Mouse (Mus musculus): Measurements from ENCODE around the gene Cgnl1. TPM values are rescaled to one million over a fixed set of nuclear protein-coding genes. Genes with fewer than 3 reads are reported as not detected.
"Not testable (repeated sequence)": the region's sequence is repeated elsewhere in the genome, so short reads cannot be mapped to it uniquely, and the experiment has no call there.

Gene Cgnl1
- polyA plus RNA-seq, 1 experiment from 2014 or later: 33.8 TPM

GRCm38 (mm10) chr9:71628286-71628685 lies 143.1 kb downstream of the Cgnl1 start:
- WGBS: 75% methylated on average over 6 of the region's 6 CpGs
- DNase-seq (ENCODE audit: low spot score) (no peak), ATAC-seq (replicated peaks; ENCODE audit: low FRiP score, low read depth) (no peak)
- Histone ChIP-seq H3K4me3 (replicated peaks; ENCODE audit: low read depth, low read length) (no peak overlapping the region), H3K27ac (no peak overlapping the region), H3K4me2 (ENCODE audit: low read length) (no peak overlapping the region), H3K27me3 (ENCODE audit: insufficient read depth, low read length) (no peaks in the 10 kb centered on the region), H3K9me3 (replicated peaks; ENCODE audit: low read length) (no peaks in the 10 kb centered on the region), H3K36me3 (ENCODE audit: insufficient read depth, low read length) (peaks cover 39% of the 10 kb centered on the region; the same call in 1 of the 2 replicates), H3K4me1 (replicated peaks; ENCODE audit: insufficient read depth, low read length) (peaks cover 18% of the 10 kb centered on the region; the same call in 1 of the 2 replicates), H3K9ac (ENCODE audit: low read depth, low read length) (no peak overlapping the region)
- no peak for TF ChIP-seq CTCF (IDR thresholded peaks at IDR 0.05; ENCODE audit: low read depth)

GRCm38 (mm10) chr9:71625961-71626360 lies 145.4 kb downstream of the Cgnl1 start:
- peak overlapping the region; percentile 67 for H3K27ac ChIP-seq
- WGBS: 87% methylated on average over 6 of the region's 6 CpGs
- no peak for TF ChIP-seq CTCF (IDR thresholded peaks at IDR 0.05; ENCODE audit: low read depth)

GRCm38 (mm10) chr9:71624793-71625495 lies 146.5 kb downstream of the Cgnl1 start:
- H3K4me1 ChIP-seq (replicated peaks; ENCODE audit: insufficient read depth, low read length): peaks cover 23% of the 10 kb centered on the region; the same call in 1 of the 2 replicates
- no peaks in the 10 kb centered on the region for H3K9me3 ChIP-seq (replicated peaks; ENCODE audit: low read length)
- H3K27me3 ChIP-seq (ENCODE audit: insufficient read depth, low read length): no peaks in the 10 kb centered on the region
- H3K27ac ChIP-seq: peak overlapping the region; percentile 67
- H3K36me3 ChIP-seq (ENCODE audit: insufficient read depth, low read length): peaks cover 18% of the 10 kb centered on the region; the same call in 1 of the 2 replicates
- no peak overlapping the region for H3K9ac ChIP-seq (ENCODE audit: low read depth, low read length)
- DNase-seq (ENCODE audit: low spot score) (peak; percentile 75), ATAC-seq (replicated peaks; ENCODE audit: low FRiP score, low read depth) (no peak)
- H3K4me3 ChIP-seq (replicated peaks; ENCODE audit: low read depth, low read length): no peak overlapping the region
- H3K4me2 ChIP-seq (ENCODE audit: low read length): no peak overlapping the region
- 34% methylated on average over 10 of the region's 10 CpGs for WGBS
- TF ChIP-seq CTCF (IDR thresholded peaks at IDR 0.05; ENCODE audit: low read depth): peak; percentile 78

More at GRCm38 (mm10) chr9:71625961-71626360, 145.4 kb downstream of the Cgnl1 start:
- H3K9ac ChIP-seq (ENCODE audit: low read depth, low read length): no peak overlapping the region
- DNase-seq (ENCODE audit: low spot score) (no peak), ATAC-seq (replicated peaks; ENCODE audit: low FRiP score, low read depth) (no peak)
- H3K4me3 ChIP-seq (replicated peaks; ENCODE audit: low read depth, low read length): no peak overlapping the region
- peaks cover 26% of the 10 kb centered on the region; the same call in 1 of the 2 replicates for H3K36me3 ChIP-seq (ENCODE audit: insufficient read depth, low read length)
- peaks cover 23% of the 10 kb centered on the region; the same call in 1 of the 2 replicates for H3K4me1 ChIP-seq (replicated peaks; ENCODE audit: insufficient read depth, low read length)
- H3K9me3 ChIP-seq (replicated peaks; ENCODE audit: low read length): no peaks in the 10 kb centered on the region
- H3K27me3 ChIP-seq (ENCODE audit: insufficient read depth, low read length): no peaks in the 10 kb centered on the region
- H3K4me2 ChIP-seq (ENCODE audit: low read length): no peak overlapping the region

GRCm38 (mm10) chr9:71623871-71624569 lies 147.4 kb downstream of the Cgnl1 start:
- Histone ChIP-seq H3K4me2 (ENCODE audit: low read length) (no peak overlapping the region), H3K36me3 (ENCODE audit: insufficient read depth, low read length) (peaks cover 10% of the 10 kb centered on the region; the same call in 1 of the 2 replicates), H3K9ac (ENCODE audit: low read depth, low read length) (no peak overlapping the region), H3K9me3 (replicated peaks; ENCODE audit: low read length) (no peaks in the 10 kb centered on the region), H3K4me3 (replicated peaks; ENCODE audit: low read depth, low read length) (no peak overlapping the region), H3K27me3 (ENCODE audit: insufficient read depth, low read length) (no peaks in the 10 kb centered on the region), H3K4me1 (replicated peaks; ENCODE audit: insufficient read depth, low read length) (peaks cover 23% of the 10 kb centered on the region; the same call in 1 of the 2 replicates), H3K27ac (peak overlapping the region; percentile 66; the same call in 1 of the 2 replicates)
- TF ChIP-seq CTCF (IDR thresholded peaks at IDR 0.05; ENCODE audit: low read depth): peak; percentile 93
- DNase-seq (ENCODE audit: low spot score) (peak; percentile 88), ATAC-seq (replicated peaks; ENCODE audit: low FRiP score, low read depth) (peak; percentile 52)
- WGBS: 34% methylated on average over 4 of the region's 4 CpGs

- no peak overlapping the region for H3K4me3 ChIP-seq (replicated peaks; ENCODE audit: low read depth, low read length)
- no peak overlapping the region for H3K9ac ChIP-seq (ENCODE audit: low read depth, low read length)
- no peaks in the 10 kb centered on the region for H3K9me3 ChIP-seq (replicated peaks; ENCODE audit: low read length)
- DNase-seq (ENCODE audit: low spot score) (no peak), ATAC-seq (replicated peaks; ENCODE audit: low FRiP score, low read depth) (no peak)
- H3K36me3 ChIP-seq (ENCODE audit: insufficient read depth, low read length): no peaks in the 10 kb centered on the region; the same call in 1 of the 2 replicates
- no peaks in the 10 kb centered on the region for H3K27me3 ChIP-seq (ENCODE audit: insufficient read depth, low read length)
- H3K27ac ChIP-seq: no peak overlapping the region
- H3K4me1 ChIP-seq (replicated peaks; ENCODE audit: insufficient read depth, low read length): peaks cover 23% of the 10 kb centered on the region; the same call in 1 of the 2 replicates
- no peak for TF ChIP-seq CTCF (IDR thresholded peaks at IDR 0.05; ENCODE audit: low read depth)
- WGBS: 71% methylated on average over 3 of the region's 3 CpGs
- H3K4me2 ChIP-seq (ENCODE audit: low read length): no peak overlapping the region
These were observed 148.8 kb downstream of the Cgnl1 start for GRCm38 (mm10) chr9:71622593-71622992.

GRCm38 (mm10) chr9:71621968-71622367 lies 149.4 kb downstream of the Cgnl1 start:
- DNase-seq (ENCODE audit: low spot score) (no peak), ATAC-seq (replicated peaks; ENCODE audit: low FRiP score, low read depth) (peak; percentile 14; the same call in 1 of the 2 replicates)
- H3K4me3 ChIP-seq (replicated peaks; ENCODE audit: low read depth, low read length): no peak overlapping the region
- WGBS: 65% methylated on average over 4 of the region's 4 CpGs
- 0 out of 2 replicates have a peak overlapping the region, but pooled peaks have one; percentile 2 for H3K27ac ChIP-seq
- H3K9me3 ChIP-seq (replicated peaks; ENCODE audit: low read length): no peaks in the 10 kb centered on the region
- no peak overlapping the region for H3K9ac ChIP-seq (ENCODE audit: low read depth, low read length)
- no peaks in the 10 kb centered on the region for H3K36me3 ChIP-seq (ENCODE audit: insufficient read depth, low read length)
- H3K4me1 ChIP-seq (replicated peaks; ENCODE audit: insufficient read depth, low read length): peaks cover 23% of the 10 kb centered on the region; the same call in 1 of the 2 replicates
- H3K4me2 ChIP-seq (ENCODE audit: low read length): no peak overlapping the region
- TF ChIP-seq CTCF (IDR thresholded peaks at IDR 0.05; ENCODE audit: low read depth): no peak
- H3K27me3 ChIP-seq (ENCODE audit: insufficient read depth, low read length): no peaks in the 10 kb centered on the region

- H3K4me1 ChIP-seq (replicated peaks; ENCODE audit: insufficient read depth, low read length): peaks cover 13% of the 10 kb centered on the region; the same call in 1 of the 2 replicates
- not testable (repeated sequence) for DNase-seq (ENCODE audit: low spot score); H3K27ac ChIP-seq; H3K9me3 ChIP-seq (replicated peaks; ENCODE audit: low read length); ATAC-seq (replicated peaks; ENCODE audit: low FRiP score, low read depth); H3K9ac ChIP-seq (ENCODE audit: low read depth, low read length); H3K4me2 ChIP-seq (ENCODE audit: low read length); H3K4me3 ChIP-seq (replicated peaks; ENCODE audit: low read depth, low read length); H3K36me3 ChIP-seq (ENCODE audit: insufficient read depth, low read length); H3K27me3 ChIP-seq (ENCODE audit: insufficient read depth, low read length)
- WGBS: 88% methylated on average over 5 of the region's 5 CpGs
These were observed 151.3 kb downstream of the Cgnl1 start for GRCm38 (mm10) chr9:71620116-71620515.

All from kidney, postnatal 0 days (tissue).